Comparison of ENCODE assay signal across 9 mouse cellular contexts in the genomic region with DNA sequence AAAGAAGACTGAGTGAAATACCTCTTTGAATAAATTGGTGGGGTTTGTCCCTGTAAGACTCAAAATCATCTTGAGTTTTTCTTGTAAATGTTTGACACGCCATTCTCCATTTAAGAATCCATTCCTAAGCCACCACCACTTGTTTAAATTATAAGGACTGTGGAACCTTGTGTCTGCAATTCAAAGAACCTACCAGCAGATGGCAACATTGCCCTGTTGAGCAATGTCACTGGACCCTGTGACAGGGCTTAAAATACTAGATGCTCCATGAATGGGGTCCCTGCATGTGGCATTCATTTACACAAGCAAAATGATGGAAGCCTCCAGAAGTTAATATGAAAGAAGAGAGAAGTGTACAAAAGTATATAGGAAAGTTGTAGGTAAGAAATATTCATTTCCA.
A peak's percentile ranks its signal among the peaks of the same experiment; 100 is the strongest.
DNase-seq lines count a peak whose midpoint lies in the region; ATAC-seq and TF ChIP-seq lines count a peak whose summit lies in the region.
"Had no signal": no experiment of that assay in that cellular context is flagged by ENCODE, and none has a peak within 500 bp of the region (broad histone marks: within the 10 kb centered on the region; RNA-seq: fewer than 3 reads in every experiment).

No protein-coding gene starts in this region.

- H3K9ac ChIP-seq in heart, embryonic 12.5 days: no peak overlapping the region
- H3K9ac ChIP-seq: embryonic facial prominence, embryonic 13.5 days had no signal

- no peak for ATAC-seq in heart, embryonic 12.5 days (ENCODE audit: insufficient number of reproducible peaks, low FRiP score)

- H3K4me2 ChIP-seq in heart, embryonic 12.5 days: no peak overlapping the region
- H3K4me2 ChIP-seq: embryonic facial prominence, embryonic 13.5 days had no signal

- TF ChIP-seq CTCF in cerebellum, adult 2 months (IDR thresholded peaks at IDR 0.05; ENCODE audit: borderline replicate concordance, insufficient read depth, low read depth, low read length): peak; percentile 40; the same call in 1 of the 2 replicates

- H3K27ac ChIP-seq in heart, embryonic 12.5 days (ENCODE audit: poor library complexity, severe bottlenecking): no peak overlapping the region
- H3K27ac ChIP-seq in cerebellum, adult 2 months (ENCODE audit: insufficient read depth, low read length): no peak overlapping the region
- H3K27ac ChIP-seq: embryonic facial prominence, embryonic 13.5 days had no signal

- H3K36me3 ChIP-seq in heart, embryonic 12.5 days: no peaks in the 10 kb centered on the region
- H3K36me3 ChIP-seq: embryonic facial prominence, embryonic 13.5 days had no signal

- peak; percentile 35 to 56 for DNase-seq in heart, postnatal 10 days
- DNase-seq in ES-CJ7 (ENCODE audit: low read depth, low spot score): peak; percentile 70
- DNase-seq in cerebellum, adult 2 months: peak in 1 of 2 experiments; percentile 4
- peak; percentile 30 to 81 for DNase-seq in frontal cortex, adult 2 months (ENCODE audit: extremely low spot score in 1 of 2, low spot score in 1 of 2)
- peak; percentile 49 for DNase-seq in layer of hippocampus, adult 11-12 months (ENCODE audit: low spot score)
- peak; percentile 26 for DNase-seq in lung, postnatal 14 days
- peak; percentile 29 for DNase-seq in yolk sac, embryonic 10.5 days (ENCODE audit: low spot score)

- intact Hi-C loops in heart, postnatal 10 days (cut with DNase I): loop anchor here (1.0 to 5.0 kb wide), 3 partner anchors 479 to 805 kb away; no protein-coding TSS in a partner anchor

- no peaks in the 10 kb centered on the region for H3K27me3 ChIP-seq in heart, embryonic 12.5 days (replicated peaks)
- H3K27me3 ChIP-seq in cerebellum, adult 2 months (ENCODE audit: control insufficient read depth, insufficient read depth, low read length): no peaks in the 10 kb centered on the region
- H3K27me3 ChIP-seq: embryonic facial prominence, embryonic 13.5 days had no signal

- no peak overlapping the region for H3K4me3 ChIP-seq in heart, embryonic 12.5 days
- H3K4me3 ChIP-seq in cerebellum, adult 2 months (replicated peaks; ENCODE audit: insufficient read depth, low read depth, low read length): no peak overlapping the region
- H3K4me3 ChIP-seq: embryonic facial prominence, embryonic 13.5 days had no signal

- H3K9me3 ChIP-seq in heart, embryonic 12.5 days (replicated peaks): no peaks in the 10 kb centered on the region

- H3K4me1 ChIP-seq in heart, embryonic 12.5 days (replicated peaks): no peaks in the 10 kb centered on the region
- H3K4me1 ChIP-seq in cerebellum, adult 2 months (ENCODE audit: control insufficient read depth, insufficient read depth, low read length): no peaks in the 10 kb centered on the region
- H3K4me1 ChIP-seq: embryonic facial prominence, embryonic 13.5 days had no signal

- TF ChIP-seq POLR2A in cerebellum, adult 2 months (IDR thresholded peaks at IDR 0.05; ENCODE audit: borderline replicate concordance, insufficient read depth, low read length): no peak

- 51% methylated on average over 1 of the region's 1 CpGs for WGBS in heart, embryonic 12.5 days
- 70% methylated on average over 1 of the region's 1 CpGs for WGBS in cerebellum, adult 2 months
